Mouse (Mus musculus): ENCODE measurements around the gene Atp8b4. TPM values are rescaled to one million over a fixed set of nuclear protein-coding genes. Genes with fewer than 3 reads are reported as not detected.

Gene Atp8b4
- polyA plus RNA-seq, 1 experiment, result 0.97 TPM

DNA sequence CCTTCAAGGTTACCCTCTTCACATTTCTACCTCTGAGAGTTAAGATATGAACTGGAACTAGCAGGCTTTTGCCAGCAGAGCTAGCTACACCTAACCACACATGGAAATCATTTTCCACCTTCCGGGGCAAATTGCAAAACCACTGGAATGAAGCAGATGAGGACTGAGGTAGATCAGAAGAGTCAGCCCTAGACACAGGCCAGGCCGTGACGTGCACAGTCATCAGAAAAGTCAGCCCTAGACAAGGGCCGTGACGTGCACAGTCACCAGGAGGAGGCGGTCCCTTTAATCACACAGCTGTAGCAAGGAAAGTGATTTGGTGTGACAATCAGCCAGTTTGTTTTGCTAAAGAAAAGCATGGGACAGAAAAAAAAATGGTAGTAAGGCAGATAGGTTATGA lies 216.4 kb downstream of the Atp8b4 start:
- Histone ChIP-seq H3K27me3 (replicated peaks; ENCODE audit: control insufficient read depth, insufficient read depth, low read length) (no peaks in the 10 kb centered on the region), H3K4me1 (ENCODE audit: control insufficient read depth, insufficient read depth, low read length) (no peaks in the 10 kb centered on the region), H3K4me3 (ENCODE audit: insufficient read depth, low read depth, low read length) (no peak overlapping the region), H3K27ac (ENCODE audit: insufficient read depth, low read depth, low read length) (no peak overlapping the region), H3K36me3 (ENCODE audit: control insufficient read depth, insufficient read depth, low read length) (no peaks in the 10 kb centered on the region)
- no peak for TF ChIP-seq CTCF (conservative IDR thresholded peaks at IDR 0.05; ENCODE audit: insufficient read depth, insufficient read length, low read depth, low read length)
- 73% methylated on average over 6 of the region's 6 CpGs for WGBS
- DNase-seq, result no peak

DNA sequence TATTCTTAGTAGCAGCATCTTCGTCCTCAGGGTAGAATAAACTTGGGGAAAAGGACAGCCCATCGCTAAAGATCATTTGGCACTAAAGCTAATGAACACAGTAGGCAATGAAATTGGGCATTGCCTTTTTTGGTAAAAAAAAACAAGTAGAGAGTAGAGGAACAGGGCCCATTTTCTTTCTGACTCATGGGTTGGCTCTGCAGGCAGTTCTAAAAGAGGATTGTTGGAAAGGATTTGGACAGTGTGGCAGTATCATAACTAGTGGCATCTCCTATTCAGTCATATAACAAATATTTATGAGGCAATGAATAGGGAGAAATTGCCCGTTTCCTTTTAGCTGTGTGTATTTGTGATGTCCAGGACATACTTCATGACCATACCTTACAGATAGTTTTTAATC lies 217.4 kb downstream of the Atp8b4 start:
- DNase-seq, result no peak
- Histone ChIP-seq H3K36me3 (ENCODE audit: control insufficient read depth, insufficient read depth, low read length) (no peaks in the 10 kb centered on the region), H3K4me1 (ENCODE audit: control insufficient read depth, insufficient read depth, low read length) (no peaks in the 10 kb centered on the region), H3K27me3 (replicated peaks; ENCODE audit: control insufficient read depth, insufficient read depth, low read length) (no peaks in the 10 kb centered on the region), H3K4me3 (ENCODE audit: insufficient read depth, low read depth, low read length) (no peak overlapping the region), H3K27ac (ENCODE audit: insufficient read depth, low read depth, low read length) (no peak overlapping the region)
- TF ChIP-seq POLR2A (IDR thresholded peaks at IDR 0.05; ENCODE audit: low read depth, low read length) (no peak), CTCF (conservative IDR thresholded peaks at IDR 0.05; ENCODE audit: insufficient read depth, insufficient read length, low read depth, low read length) (no peak)
- 65% methylated on average over 3 of the region's 3 CpGs for WGBS

DNA sequence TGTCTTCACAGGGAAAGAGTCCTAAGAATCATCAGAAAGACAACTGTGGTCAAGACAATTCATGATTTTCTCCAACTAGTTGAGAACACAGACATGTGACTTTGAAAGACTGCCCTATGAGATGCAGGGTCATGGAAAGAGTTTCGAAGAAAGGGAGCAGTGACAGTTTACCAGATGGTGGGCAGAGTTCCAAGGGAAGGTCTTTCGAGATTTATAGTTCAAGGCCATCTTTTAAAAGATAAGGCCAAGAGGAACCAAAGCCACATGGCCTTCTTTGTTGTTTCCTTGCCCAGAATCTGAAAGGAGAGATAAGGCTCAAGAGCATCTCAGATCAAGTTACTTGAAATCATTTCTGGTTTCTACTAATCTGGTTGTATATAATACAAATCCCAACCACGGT lies 225.0 kb downstream of the Atp8b4 start:
- Histone ChIP-seq H3K27ac (ENCODE audit: insufficient read depth, low read depth, low read length) (no peak overlapping the region), H3K4me1 (ENCODE audit: control insufficient read depth, insufficient read depth, low read length) (no peaks in the 10 kb centered on the region), H3K4me3 (ENCODE audit: insufficient read depth, low read depth, low read length) (no peak overlapping the region), H3K36me3 (ENCODE audit: control insufficient read depth, insufficient read depth, low read length) (no peaks in the 10 kb centered on the region), H3K27me3 (replicated peaks; ENCODE audit: control insufficient read depth, insufficient read depth, low read length) (no peaks in the 10 kb centered on the region)
- no peak for TF ChIP-seq CTCF (conservative IDR thresholded peaks at IDR 0.05; ENCODE audit: insufficient read depth, insufficient read length, low read depth, low read length)
- no peak for DNase-seq
- 67% methylated on average over 3 of the region's 3 CpGs for WGBS

DNA sequence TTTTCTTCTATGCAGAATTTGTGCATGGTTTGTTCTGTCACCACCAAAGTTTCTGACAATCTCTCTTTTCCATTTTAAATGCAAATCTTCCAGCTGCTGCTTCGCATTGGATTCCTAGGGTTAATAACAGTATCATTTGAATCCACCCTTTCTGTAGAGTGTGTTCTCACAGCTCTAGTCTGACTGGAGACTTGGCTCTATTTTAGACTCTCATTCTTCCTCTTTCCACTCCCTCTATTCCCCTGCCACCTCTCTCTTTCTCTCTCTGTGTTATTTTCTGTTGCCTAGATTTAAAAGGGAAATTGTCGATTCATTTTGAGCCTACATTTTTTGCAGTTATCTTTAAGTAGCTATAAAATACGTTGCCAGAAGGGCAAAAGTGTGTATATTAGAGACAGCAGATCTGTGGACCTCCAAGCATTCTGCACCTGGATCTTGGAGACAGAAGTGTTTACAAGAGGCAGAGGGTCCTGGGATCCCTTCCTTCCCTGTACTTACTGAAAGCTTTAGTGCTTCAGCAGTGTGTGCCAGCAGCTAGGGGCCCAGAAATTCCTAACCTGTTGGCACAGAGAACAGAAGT lies 225.6 kb downstream of the Atp8b4 start:
- no peak for TF ChIP-seq POLR2A (IDR thresholded peaks at IDR 0.05; ENCODE audit: low read depth, low read length)
- TF ChIP-seq CTCF (conservative IDR thresholded peaks at IDR 0.05; ENCODE audit: insufficient read depth, insufficient read length, low read depth, low read length), result no peak
- Histone ChIP-seq H3K36me3 (ENCODE audit: control insufficient read depth, insufficient read depth, low read length) (no peaks in the 10 kb centered on the region), H3K27ac (ENCODE audit: insufficient read depth, low read depth, low read length) (no peak overlapping the region), H3K27me3 (replicated peaks; ENCODE audit: control insufficient read depth, insufficient read depth, low read length) (no peaks in the 10 kb centered on the region), H3K4me1 (ENCODE audit: control insufficient read depth, insufficient read depth, low read length) (no peaks in the 10 kb centered on the region), H3K4me3 (ENCODE audit: insufficient read depth, low read depth, low read length) (no peak overlapping the region)
- WGBS, result 77% methylated on average over 3 of the region's 3 CpGs
- DNase-seq, result no peak

DNA sequence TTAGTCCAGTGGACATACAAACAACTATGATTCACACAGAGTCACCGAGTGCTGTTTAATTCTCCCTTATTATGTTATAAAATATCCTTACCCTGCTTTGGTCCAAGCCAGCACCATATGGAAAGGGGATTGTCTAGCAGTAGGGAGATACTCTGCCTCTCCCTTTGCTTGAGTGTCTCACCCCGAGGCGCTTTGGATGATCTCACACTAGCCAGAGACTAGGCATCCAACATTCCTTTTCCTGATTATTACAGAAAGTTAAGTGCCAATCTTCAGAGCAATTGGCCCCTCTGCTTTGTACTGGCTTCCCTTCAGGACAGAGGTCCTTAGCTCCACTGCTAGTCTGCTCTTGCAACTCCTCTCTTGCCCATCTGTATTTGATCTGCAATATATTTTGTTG lies 226.2 kb downstream of the Atp8b4 start:
- Histone ChIP-seq H3K36me3 (ENCODE audit: control insufficient read depth, insufficient read depth, low read length) (no peaks in the 10 kb centered on the region), H3K4me3 (ENCODE audit: insufficient read depth, low read depth, low read length) (no peak overlapping the region), H3K27me3 (replicated peaks; ENCODE audit: control insufficient read depth, insufficient read depth, low read length) (no peaks in the 10 kb centered on the region), H3K27ac (ENCODE audit: insufficient read depth, low read depth, low read length) (no peak overlapping the region), H3K4me1 (ENCODE audit: control insufficient read depth, insufficient read depth, low read length) (no peaks in the 10 kb centered on the region)
- TF ChIP-seq POLR2A (IDR thresholded peaks at IDR 0.05; ENCODE audit: low read depth, low read length) (no peak), CTCF (conservative IDR thresholded peaks at IDR 0.05; ENCODE audit: insufficient read depth, insufficient read length, low read depth, low read length) (no peak)
- no peak for DNase-seq
- 69% methylated on average over 3 of the region's 3 CpGs for WGBS

Other genes with a start within 250 kb of the Atp8b4 start
- gene Slc27a2, start 51.7 kb upstream of the Atp8b4 start, polyA plus RNA-seq (2012; rRNA removed), result 1,333 and 1,911 TPM in 2 replicates
- 8.1 and 11.7 TPM in 2 replicates for gene Hdc, start 118.6 kb upstream of the Atp8b4 start, polyA plus RNA-seq (2012; rRNA removed)
- gene Gabpb1, start 175.7 kb upstream of the Atp8b4 start, polyA plus RNA-seq (2012; rRNA removed), result 11.1 and 11.2 TPM in 2 replicates
- 30.2 and 31.2 TPM in 2 replicates for gene Usp8, start 206.7 kb upstream of the Atp8b4 start, polyA plus RNA-seq (2012; rRNA removed)

Measured in kidney, adult 2 months (tissue).